Comparison of ENCODE assay signal across 8 mouse cellular contexts in the genomic region with DNA sequence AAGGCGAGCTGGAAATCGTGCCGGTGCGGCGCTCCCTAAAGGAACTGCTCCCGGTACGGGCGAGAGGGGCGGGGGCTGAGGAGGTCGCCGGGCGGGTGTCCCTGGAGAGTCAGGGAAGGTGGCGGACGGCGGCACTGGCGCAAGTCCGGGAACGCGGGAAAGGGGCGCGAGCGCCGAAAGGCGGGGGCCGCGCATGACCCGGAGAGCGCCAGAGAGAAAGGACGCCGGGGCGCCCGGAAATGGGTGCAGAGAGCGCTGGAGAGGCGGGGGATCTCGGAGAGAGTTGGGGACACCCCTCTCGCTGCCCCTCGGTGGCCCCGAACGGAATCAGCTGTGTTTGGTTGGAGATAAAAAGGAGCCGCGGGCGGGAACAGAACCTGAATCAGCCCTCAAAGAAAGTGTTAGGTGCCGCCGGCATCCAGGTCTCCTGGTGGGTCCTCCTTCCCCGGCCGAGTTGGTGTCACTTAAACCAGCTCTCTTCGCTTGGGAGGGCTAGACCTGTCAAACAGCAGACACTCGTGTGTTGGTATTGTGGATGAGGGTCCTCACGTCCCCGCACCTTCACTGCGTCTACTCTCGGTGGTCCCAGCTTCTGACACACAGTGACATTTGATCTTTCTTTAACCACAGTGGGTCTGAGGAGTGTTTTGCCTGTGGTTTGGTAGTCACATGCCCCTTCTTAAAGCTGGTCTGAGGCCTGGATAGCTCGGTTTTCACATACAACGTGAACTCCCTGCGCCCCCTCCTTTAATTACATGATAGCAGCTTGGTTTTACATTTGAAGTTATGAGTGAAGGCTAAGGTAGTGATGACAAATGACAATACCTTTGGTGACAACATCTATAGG. TPM values are rescaled to one million over a fixed set of nuclear protein-coding genes. Genes with fewer than 3 reads are reported as not detected.
DNase-seq lines count a peak whose midpoint lies in the region; ATAC-seq and TF ChIP-seq lines count a peak whose summit lies in the region.

No protein-coding gene starts in this region.

- H3K4me3 ChIP-seq in left cerebral cortex, adult 2 months = peak overlapping the region; percentile 90
- peak overlapping the region; percentile 65 for H3K4me3 ChIP-seq in limb, embryonic 15.5 days
- H3K4me3 ChIP-seq in small intestine, adult 2 months (ENCODE audit: low read depth, low read length) = peak overlapping the region; percentile 86

- peaks cover 12% of the 10 kb centered on the region for H3K36me3 ChIP-seq in limb, embryonic 15.5 days
- peaks cover 12% of the 10 kb centered on the region for H3K36me3 ChIP-seq in small intestine, adult 2 months (ENCODE audit: control insufficient read depth, insufficient read depth, low read length)

- DNase-seq in left cerebral cortex, adult 2 months (ENCODE audit: extremely low spot score in 1 of 2, low spot score in 2 of 2) = no peak
- no peak for DNase-seq in left cerebral cortex, adult 8-10 months (ENCODE audit: low spot score in 2 of 2)
- DNase-seq in ZHBTc4 (ENCODE audit: low read depth, low spot score) = peak; percentile 41
- DNase-seq in spleen, adult 12 weeks (ENCODE audit: low spot score) = no peak
- DNase-seq in layer of hippocampus, adult 9-10 months (ENCODE audit: low spot score) = no peak

- peak; percentile 33 for ATAC-seq in erythroid progenitor cell, adult 5-6 weeks (replicated peaks; ENCODE audit: low FRiP score, poor library complexity, severe bottlenecking)
- ATAC-seq in limb, embryonic 15.5 days (ENCODE audit: insufficient number of reproducible peaks, low FRiP score, low TSS enrichment, low read depth) = peak; percentile 54; the same call in 1 of the 2 replicates

- H3K4me1 ChIP-seq in limb, embryonic 15.5 days = peaks cover 18% of the 10 kb centered on the region
- H3K4me1 ChIP-seq in small intestine, adult 2 months (ENCODE audit: control insufficient read depth, insufficient read depth, insufficient read length, low read length) = no peaks in the 10 kb centered on the region; the same call in 1 of the 2 replicates

- no peaks in the 10 kb centered on the region for H3K9me3 ChIP-seq in limb, embryonic 15.5 days

- TF ChIP-seq CTCF in left cerebral cortex, adult 2 months (IDR thresholded peaks at IDR 0.05) = no peak
- TF ChIP-seq CTCF in small intestine, adult 2 months (IDR thresholded peaks at IDR 0.05; ENCODE audit: extremely low read depth, insufficient read length, insufficient replicate concordance, low read depth, low read length) = no peak

- 1% methylated on average over 52 of the region's 55 CpGs for WGBS in limb, embryonic 15.5 days
- 2% methylated on average over 55 of the region's 55 CpGs for WGBS in small intestine, adult 2 months

- intact Hi-C loops in left cerebral cortex, adult 2 months (cut with DNase I) = loop anchor here (2.0 to 10.0 kb wide), 3 partner anchors 41 to 473 kb away; no protein-coding TSS in a partner anchor

- no peak for TF ChIP-seq POLR2A in small intestine, adult 2 months (IDR thresholded peaks at IDR 0.05; ENCODE audit: low read depth, low read length)

- H3K9ac ChIP-seq in limb, embryonic 15.5 days = peak overlapping the region; percentile 80

- H3K4me2 ChIP-seq in limb, embryonic 15.5 days = peak overlapping the region; percentile 58

- H3K27ac ChIP-seq in left cerebral cortex, adult 2 months = peak overlapping the region; percentile 98
- peak overlapping the region; percentile 82 for H3K27ac ChIP-seq in limb, embryonic 15.5 days
- peak overlapping the region; percentile 36 for H3K27ac ChIP-seq in small intestine, adult 2 months (ENCODE audit: insufficient read depth, low read depth, low read length)

- no peaks in the 10 kb centered on the region for H3K27me3 ChIP-seq in limb, embryonic 15.5 days
- no peaks in the 10 kb centered on the region for H3K27me3 ChIP-seq in small intestine, adult 2 months (ENCODE audit: control insufficient read depth, insufficient read depth, low read length)

RNA-seq across cellular contexts. Expression of gene Ncbp3, which starts 0.7 kb away (rescaled TPM):
- total RNA-seq in left cerebral cortex, adult 2 months (2021) = 10 to 100 TPM; 10.3 to 10.7 TPM
- total RNA-seq in left cerebral cortex, adult 8-10 months (2022) = 1 to 10 TPM; 8.4 to 9.4 (median 9.2) TPM
- total RNA-seq in erythroid progenitor cell, adult 5-6 weeks (2015; ENCODE audit: low replicate concordance) = 10.9 and 11.9 TPM in 2 replicates
- 17.4 and 18.9 TPM in 2 replicates for total RNA-seq in erythroid progenitor cell, adult 5-6 weeks (2017; ENCODE audit: low replicate concordance)
- 10.5 and 11.3 TPM in 2 replicates for polyA plus RNA-seq in limb, embryonic 15.5 days (2015; fragmentation: Nextera tagmentation; extraction: Ambion mirVana)
- 0.53 and 1.3 TPM in 2 replicates for polyA plus RNA-seq in small intestine, adult 2 months (2012; rRNA removed)

RNA-seq across cellular contexts. Expression of gene Camkk1, which starts 29.4 kb away (rescaled TPM):
- 100 to 1,000 TPM; 118 to 126 TPM for total RNA-seq in left cerebral cortex, adult 2 months (2021)
- 100 to 1,000 TPM; 107 to 111 (median 108) TPM for total RNA-seq in left cerebral cortex, adult 8-10 months (2022)
- not detected in 2 replicates for total RNA-seq in erythroid progenitor cell, adult 5-6 weeks (2015; ENCODE audit: low replicate concordance)
- 0.26 and 0.76 TPM in 2 replicates for total RNA-seq in erythroid progenitor cell, adult 5-6 weeks (2017; ENCODE audit: low replicate concordance)
- polyA plus RNA-seq in limb, embryonic 15.5 days (2015; fragmentation: Nextera tagmentation; extraction: Ambion mirVana) = 12.0 and 13.2 TPM in 2 replicates
- polyA plus RNA-seq in small intestine, adult 2 months (2012; rRNA removed) = 2.0 and 2.6 TPM in 2 replicates

RNA-seq across cellular contexts. Expression of gene Itgae, which starts 42.1 kb away (rescaled TPM):
- not detected for total RNA-seq in left cerebral cortex, adult 2 months (2021)
- total RNA-seq in left cerebral cortex, adult 8-10 months (2022) = under 1 TPM; 0.18 to 0.37 (median 0.29) TPM
- total RNA-seq in erythroid progenitor cell, adult 5-6 weeks (2015; ENCODE audit: low replicate concordance) = not detected in 2 replicates
- 0.08 and 1.3 TPM in 2 replicates for total RNA-seq in erythroid progenitor cell, adult 5-6 weeks (2017; ENCODE audit: low replicate concordance)
- 0.20 and 0.24 TPM in 2 replicates for polyA plus RNA-seq in limb, embryonic 15.5 days (2015; fragmentation: Nextera tagmentation; extraction: Ambion mirVana)
- 9.1 and 9.7 TPM in 2 replicates for polyA plus RNA-seq in small intestine, adult 2 months (2012; rRNA removed)

RNA-seq across cellular contexts. Expression of gene P2rx1, which starts 49.4 kb away (rescaled TPM):
- total RNA-seq in left cerebral cortex, adult 2 months (2021) = under 1 TPM; 0.20 to 0.40 TPM
- total RNA-seq in left cerebral cortex, adult 8-10 months (2022) = under 1 TPM; 0.21 to 0.89 (median 0.41) TPM
- total RNA-seq in erythroid progenitor cell, adult 5-6 weeks (2015; ENCODE audit: low replicate concordance) = 1.1 and 3.4 TPM in 2 replicates
- 0.45 and 0.51 TPM in 2 replicates for total RNA-seq in erythroid progenitor cell, adult 5-6 weeks (2017; ENCODE audit: low replicate concordance)
- polyA plus RNA-seq in limb, embryonic 15.5 days (2015; fragmentation: Nextera tagmentation; extraction: Ambion mirVana) = 3.5 and 4.2 TPM in 2 replicates
- polyA plus RNA-seq in small intestine, adult 2 months (2012; rRNA removed) = 12.6 and 25.1 TPM in 2 replicates

Comparison
In these comparisons a context has a peak if more than half of its experiments do, and no peak if none do; other contexts are left out.
1. H3K27ac ChIP-seq: peak in every context shown above with its lines; median percentile 98 in left cerebral cortex, adult 2 months; 82 in limb, embryonic 15.5 days; 36 in small intestine, adult 2 months.
2. RNA of gene Camkk1, which starts 29.4 kb away (total RNA-seq): 118 to 126 TPM in left cerebral cortex, adult 2 months and 107 to 111 TPM in left cerebral cortex, adult 8-10 months; 0.26 to 0.76 TPM in erythroid progenitor cell, adult 5-6 weeks; every median in the first group is over 10 times any median in the second.
3. Peak in every context shown above with its lines, with median percentiles within 50 percentile points of each other: H3K4me3 ChIP-seq.